Mouse (Mus musculus) testis, adult 2 months (tissue): ENCODE results near the gene Pip4k2a. TPM values are rescaled to one million over a fixed set of nuclear protein-coding genes. Genes with fewer than 3 reads are reported as not detected.
A peak's percentile ranks its signal among the peaks of the same experiment; 100 is the strongest.

Experiments used
- H3K27ac ChIP-seq: fragments of 200-500 bp; 2 replicates; pipeline ENCODE4 v1.5.1; 2012; ENCODE audit warnings: low read depth, low read length; ENCODE audit not compliant: control insufficient read depth, insufficient read depth
- H3K27me3 ChIP-seq: fragments of 200-500 bp; 2 replicates; pipeline ENCODE4 v1.6.1; 2012; ENCODE audit warnings: mild to moderate bottlenecking, low read length, moderate library complexity; ENCODE audit not compliant: control insufficient read depth, insufficient read depth
- H3K36me3 ChIP-seq: fragments of 200-500 bp; 2 replicates; pipeline ENCODE4 v1.6.1; 2012; ENCODE audit warnings: mild to moderate bottlenecking, low read length; ENCODE audit not compliant: control insufficient read depth, insufficient read depth
- H3K4me1 ChIP-seq: fragments of 200-500 bp; 2 replicates; pipeline ENCODE4 v1.6.1; 2012; ENCODE audit warnings: low read length; ENCODE audit not compliant: control insufficient read depth, insufficient read depth
- H3K4me3 ChIP-seq: fragments of 200-500 bp; 2 replicates; pipeline ENCODE4 v1.5.1; 2012; ENCODE audit warnings: low read depth, mild to moderate bottlenecking, low read length, moderate library complexity, mixed read lengths; ENCODE audit not compliant: control insufficient read depth
- CTCF ChIP-seq: fragments of 200-500 bp; IDR thresholded peaks from 2 replicates; pipeline ENCODE4 v1.5.1; 2012; ENCODE audit warnings: low read depth, mild to moderate bottlenecking, inconsistent platforms, low read length, moderate library complexity; ENCODE audit not compliant: control insufficient read depth, insufficient read depth, insufficient replicate concordance
- POLR2A ChIP-seq: fragments of 200-500 bp; IDR thresholded peaks from 2 replicates; pipeline ENCODE4 v1.6.1; 2012; ENCODE audit warnings: low read depth, mild to moderate bottlenecking, inconsistent platforms, low read length, moderate library complexity; ENCODE audit not compliant: control insufficient read depth
- polyA plus RNA-seq: library from polyadenylated mRNA; depleted of rRNA; stranded (reverse); fragments of >200 nt; gene quantifications from 2 replicates; pipeline ENCODE4 v1.2.3, GENCODE M21; 2012

Gene Pip4k2a
- polyA plus RNA-seq, 1 experiment: 1.3 TPM

GRCm38 (mm10) chr2:18813683-18814446 is 184.1 kb downstream of the Pip4k2a start:
- Histone ChIP-seq H3K4me3 (no peak overlapping the region), H3K36me3 (no peaks in the 10 kb centered on the region), H3K4me1 (no peaks in the 10 kb centered on the region), H3K27me3 (no peaks in the 10 kb centered on the region), H3K27ac (no peak overlapping the region)
- no peak for TF ChIP-seq POLR2A
- no peak for TF ChIP-seq CTCF

DNA sequence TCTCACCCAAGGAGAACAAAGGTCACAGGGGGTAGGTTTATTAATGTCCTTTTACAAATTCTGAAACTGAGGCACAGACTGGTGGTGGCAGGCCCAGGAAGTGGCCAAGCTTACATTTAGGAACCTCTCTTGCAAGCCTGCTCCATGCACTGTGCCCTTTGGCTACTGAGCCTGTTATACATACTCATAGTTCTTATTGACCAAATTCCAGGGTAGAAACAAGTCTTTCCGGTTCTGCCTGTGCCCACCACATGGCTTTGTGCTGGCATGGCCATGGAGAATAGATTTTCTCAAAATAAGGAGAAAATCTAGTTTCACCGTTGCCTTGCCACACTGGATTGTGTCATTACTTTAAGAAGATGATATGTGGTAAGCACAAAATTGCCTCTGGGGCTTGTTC is 190.0 kb downstream of the Pip4k2a start:
- no peak overlapping the region for H3K27ac ChIP-seq
- no peaks in the 10 kb centered on the region for H3K4me1 ChIP-seq
- no peak overlapping the region for H3K4me3 ChIP-seq
- no peaks in the 10 kb centered on the region for H3K27me3 ChIP-seq
- H3K36me3 ChIP-seq: no peaks in the 10 kb centered on the region
- TF ChIP-seq CTCF: no peak
- no peak for TF ChIP-seq POLR2A

- TF ChIP-seq POLR2A (no peak), CTCF (no peak)
- H3K36me3 ChIP-seq: no peaks in the 10 kb centered on the region
- no peak overlapping the region for H3K27ac ChIP-seq
- peaks cover 6% of the 10 kb centered on the region for H3K27me3 ChIP-seq
- peaks cover 14% of the 10 kb centered on the region for H3K4me1 ChIP-seq
- peak overlapping the region; percentile 78 for H3K4me3 ChIP-seq
Observed at GRCm38 (mm10) chr2:18801281-18801862, 196.6 kb downstream of the Pip4k2a start.

DNA sequence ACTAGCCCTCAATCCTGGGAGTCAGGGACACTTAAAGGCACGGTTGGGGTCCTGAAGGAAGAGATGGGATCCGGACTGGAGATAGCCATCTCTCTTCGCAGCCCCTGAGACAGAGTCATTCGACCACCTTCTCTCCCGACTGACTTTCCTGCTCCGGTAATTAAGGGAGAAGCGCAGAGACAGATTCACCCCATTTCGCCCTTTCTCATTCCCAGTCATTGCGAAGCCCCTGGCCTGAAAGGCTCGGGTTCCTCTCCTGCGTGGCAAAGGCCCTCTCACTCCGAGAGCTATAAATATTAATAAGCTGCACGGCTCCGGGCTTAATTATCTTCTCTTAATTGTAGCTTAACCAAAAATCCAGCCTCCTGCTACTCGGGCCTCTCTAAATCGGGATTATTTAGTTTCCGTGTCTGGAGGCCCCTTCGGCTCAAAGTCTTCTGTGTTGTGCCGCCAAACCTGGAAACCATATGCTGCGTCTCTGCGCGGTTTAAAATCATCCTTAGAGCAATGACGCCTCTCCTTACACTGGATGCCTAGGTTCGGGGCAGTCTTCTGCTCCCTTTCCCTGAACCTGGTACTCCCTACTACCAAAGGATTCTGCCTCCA is 197.2 kb downstream of the Pip4k2a start:
- H3K27ac ChIP-seq: no peak overlapping the region
- H3K4me1 ChIP-seq: peaks cover 14% of the 10 kb centered on the region
- TF ChIP-seq CTCF (no peak), POLR2A (no peak)
- peaks cover 6% of the 10 kb centered on the region for H3K27me3 ChIP-seq
- H3K36me3 ChIP-seq: no peaks in the 10 kb centered on the region
- peak overlapping the region; percentile 78 for H3K4me3 ChIP-seq

DNA sequence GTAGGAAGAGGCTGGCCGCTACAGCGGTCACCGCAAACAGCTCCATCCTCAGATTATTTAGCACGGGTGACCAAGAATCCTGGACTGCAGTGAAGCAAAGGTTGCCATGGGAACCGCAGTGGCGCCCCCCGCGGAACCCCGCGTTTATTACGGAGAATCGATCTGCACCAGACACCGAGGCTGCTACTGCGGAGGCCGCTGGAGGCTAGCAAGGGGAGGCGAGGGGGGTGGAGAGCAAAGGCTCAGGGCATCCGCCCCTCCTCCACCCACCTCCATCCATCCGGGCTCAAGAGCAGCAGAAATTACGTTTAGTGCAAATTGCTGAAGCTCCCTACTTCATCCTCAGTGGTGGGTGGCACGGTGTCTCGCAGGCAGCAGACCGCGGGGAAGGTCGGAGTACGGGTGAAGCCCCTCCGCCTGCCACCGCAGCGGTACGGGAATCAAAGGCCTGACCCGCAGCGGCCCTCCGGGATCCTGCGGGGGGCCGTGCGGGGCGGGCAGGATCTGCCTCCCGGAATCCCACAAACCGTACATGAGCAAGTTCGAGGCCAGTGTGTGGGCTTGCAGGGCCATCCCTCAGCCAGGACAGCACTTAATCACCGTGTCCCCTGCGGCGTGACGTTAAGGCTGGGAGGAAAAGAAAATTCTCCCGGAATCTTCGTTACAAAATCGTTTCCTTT is 197.8 kb downstream of the Pip4k2a start:
- peaks cover 6% of the 10 kb centered on the region for H3K27me3 ChIP-seq
- TF ChIP-seq CTCF (no peak), POLR2A (peak; percentile 4; the same call in 1 of the 2 replicates)
- no peak overlapping the region for H3K27ac ChIP-seq
- H3K4me3 ChIP-seq: peak overlapping the region; percentile 78
- H3K4me1 ChIP-seq: peaks cover 14% of the 10 kb centered on the region
- H3K36me3 ChIP-seq: no peaks in the 10 kb centered on the region

- no peaks in the 10 kb centered on the region for H3K36me3 ChIP-seq
- no peak overlapping the region for H3K27ac ChIP-seq
- H3K4me1 ChIP-seq: peaks cover 14% of the 10 kb centered on the region
- H3K4me3 ChIP-seq: peak overlapping the region; percentile 78
- H3K27me3 ChIP-seq: peaks cover 6% of the 10 kb centered on the region
- TF ChIP-seq CTCF (no peak), POLR2A (no peak)
Observed at GRCm38 (mm10) chr2:18799265-18799965, 198.5 kb downstream of the Pip4k2a start.
